ENCODE assay signal across 21 mouse cellular contexts in genomic region chr5:20847010-20847409, GRCm38 (mm10).
"Had no signal": no experiment of that assay in that cellular context is flagged by ENCODE, and none has a peak within 500 bp of the region (broad histone marks: within the 10 kb centered on the region; RNA-seq: fewer than 3 reads in every experiment).

No protein-coding gene starts in this region.

- H3K4me1 ChIP-seq: kidney, embryonic 15.5 days; lung, embryonic 15.5 days; midbrain, embryonic 10.5 days; midbrain, embryonic 13.5 days; stomach, embryonic 15.5 days had no signal

- ATAC-seq: midbrain, embryonic 13.5 days; midbrain, embryonic 16.5 days had no signal

- H3K4me3 ChIP-seq: kidney, embryonic 15.5 days; left cerebral cortex, adult 2 months; limb, embryonic 13.5 days; liver, embryonic 12.5 days; liver, embryonic 15.5 days; lung, embryonic 15.5 days; midbrain, embryonic 10.5 days; midbrain, embryonic 13.5 days; stomach, embryonic 15.5 days had no signal

- H3K27me3 ChIP-seq: kidney, embryonic 15.5 days; limb, embryonic 13.5 days; liver, embryonic 12.5 days; liver, embryonic 15.5 days; lung, embryonic 15.5 days; midbrain, embryonic 13.5 days; stomach, embryonic 15.5 days had no signal

- DNase-seq: kidney, adult 8-10 months; kidney, postnatal 10 days; kidney, postnatal 36 days; layer of hippocampus, postnatal 36 days; left cerebral cortex, postnatal 4 days; liver; lung, adult 18-20 months; lung, postnatal 10 days; lung, postnatal 36 days; thymus, adult 18-20 months; thymus, postnatal 36 days had no signal

- H3K36me3 ChIP-seq: kidney, embryonic 15.5 days; limb, embryonic 13.5 days; liver, embryonic 12.5 days; liver, embryonic 15.5 days; lung, embryonic 15.5 days; midbrain, embryonic 10.5 days; midbrain, embryonic 13.5 days; stomach, embryonic 15.5 days had no signal

- H3K9me3 ChIP-seq: kidney, embryonic 15.5 days; limb, embryonic 13.5 days; liver, embryonic 12.5 days; liver, embryonic 15.5 days; lung, embryonic 15.5 days; midbrain, embryonic 10.5 days; midbrain, embryonic 13.5 days; stomach, embryonic 15.5 days had no signal

- H3K9ac ChIP-seq: kidney, embryonic 15.5 days; limb, embryonic 13.5 days; liver, embryonic 12.5 days; liver, embryonic 15.5 days; lung, embryonic 15.5 days; midbrain, embryonic 13.5 days; stomach, embryonic 15.5 days had no signal

- H3K27ac ChIP-seq: kidney, embryonic 15.5 days; left cerebral cortex, adult 2 months; limb, embryonic 13.5 days; liver, embryonic 12.5 days; liver, embryonic 15.5 days; lung, embryonic 15.5 days; midbrain, embryonic 10.5 days; midbrain, embryonic 13.5 days; stomach, embryonic 15.5 days had no signal
